Mouse (Mus musculus) liver, embryonic 14.5 days (tissue): ENCODE measurements around the gene C8g.

Source experiments
- CTCF ChIP-seq: IDR thresholded peaks from 2 replicates; pipeline ENCODE4 v1.5.1; 2016; ENCODE audit warnings: antibody characterized with exemption, low read depth, control low read depth
- EP300 ChIP-seq: IDR thresholded peaks from 2 replicates; pipeline ENCODE4 v1.6.1; 2016; ENCODE audit warnings: antibody characterized with exemption, low read depth

GRCm38 (mm10) chr2:25452951-25453350 is 48.6 kb downstream of the C8g start:
- no peak for TF ChIP-seq CTCF
- TF ChIP-seq EP300 = no peak
